16 mouse cellular contexts compared by ENCODE assay signal in genomic region chr1:189707419-189707818, GRCm38 (mm10). TPM values are rescaled to one million over a fixed set of nuclear protein-coding genes. Genes with fewer than 3 reads are reported as not detected.
DNase-seq lines count a peak whose midpoint lies in the region; ATAC-seq and TF ChIP-seq lines count a peak whose summit lies in the region.
"Had no signal": no experiment of that assay in that cellular context is flagged by ENCODE, and none has a peak within 500 bp of the region (broad histone marks: within the 10 kb centered on the region; RNA-seq: fewer than 3 reads in every experiment).

No protein-coding gene starts in this region.

- no peak for DNase-seq in gastrocnemius, adult 2 months
- no peak for DNase-seq in gastrocnemius, postnatal 4 days (ENCODE audit: low spot score in 2 of 2)
- peak; percentile 26 for DNase-seq in skeletal muscle tissue, adult 2 months (ENCODE audit: low read depth, low spot score)
- no peak for DNase-seq in cerebellum, adult 11 months
- DNase-seq in lung, postnatal 36 days, result no peak
- DNase-seq in layer of hippocampus, postnatal 36 days, result no peak
- DNase-seq: cerebellum, adult 11-12 months; gastrocnemius, postnatal 14 days; layer of hippocampus, adult 9-11 months; lung, embryonic 14.5 days; right cerebral cortex, postnatal 25 days had no signal

- peaks cover 40% of the 10 kb centered on the region for H3K4me1 ChIP-seq in embryonic facial prominence, embryonic 15.5 days
- peaks cover 47% of the 10 kb centered on the region for H3K4me1 ChIP-seq in kidney, embryonic 16.5 days (ENCODE audit: insufficient read depth, low read length)
- H3K4me1 ChIP-seq: heart, embryonic 15.5 days had no signal

- H3K4me3 ChIP-seq in gastrocnemius, adult 2 months, result no peak overlapping the region
- H3K4me3 ChIP-seq in embryonic facial prominence, embryonic 15.5 days (replicated peaks), result no peak overlapping the region
- H3K4me3 ChIP-seq in kidney, embryonic 16.5 days (ENCODE audit: low read length), result no peak overlapping the region
- H3K4me3 ChIP-seq: heart, embryonic 15.5 days had no signal

- H3K4me2 ChIP-seq in embryonic facial prominence, embryonic 15.5 days (replicated peaks), result no peak overlapping the region
- H3K4me2 ChIP-seq in kidney, embryonic 16.5 days (replicated peaks; ENCODE audit: low read depth, low read length), result no peak overlapping the region
- H3K4me2 ChIP-seq: heart, embryonic 15.5 days; lung, embryonic 14.5 days had no signal

- intact Hi-C loops in gastrocnemius, adult 2 months (cut with DNase I), result no loop called here

- no peak for TF ChIP-seq CTCF in gastrocnemius, adult 2 months (IDR thresholded peaks at IDR 0.05)

- H3K9me3 ChIP-seq in embryonic facial prominence, embryonic 15.5 days (replicated peaks), result no peaks in the 10 kb centered on the region
- no peaks in the 10 kb centered on the region for H3K9me3 ChIP-seq in kidney, embryonic 16.5 days (ENCODE audit: low read length)
- H3K9me3 ChIP-seq: heart, embryonic 15.5 days had no signal

- H3K36me3 ChIP-seq in embryonic facial prominence, embryonic 15.5 days, result no peaks in the 10 kb centered on the region
- H3K36me3 ChIP-seq in kidney, embryonic 16.5 days (ENCODE audit: insufficient read depth, low read length), result no peaks in the 10 kb centered on the region
- H3K36me3 ChIP-seq: heart, embryonic 15.5 days had no signal

- H3K27ac ChIP-seq in gastrocnemius, adult 2 months, result peak overlapping the region; percentile 48; the same call in 1 of the 2 replicates
- H3K27ac ChIP-seq in embryonic facial prominence, embryonic 15.5 days (replicated peaks), result peak overlapping the region; percentile 44; the same call in 1 of the 2 replicates
- peak overlapping the region; percentile 82 for H3K27ac ChIP-seq in kidney, embryonic 16.5 days (ENCODE audit: low read length)
- H3K27ac ChIP-seq: heart, embryonic 15.5 days had no signal

- WGBS in embryonic facial prominence, embryonic 15.5 days, result 27% methylated on average over 5 of the region's 5 CpGs
- WGBS in kidney, embryonic 16.5 days, result 16% methylated on average over 5 of the region's 5 CpGs

- ATAC-seq in embryonic facial prominence, embryonic 15.5 days (ENCODE audit: insufficient number of reproducible peaks, low FRiP score, low TSS enrichment, low read depth), result no peak
- peak; percentile 88 for ATAC-seq in kidney, embryonic 16.5 days (ENCODE audit: low FRiP score, low TSS enrichment)
- ATAC-seq: forebrain, embryonic 14.5 days; hindbrain, embryonic 16.5 days had no signal

- H3K9ac ChIP-seq in embryonic facial prominence, embryonic 15.5 days, result no peak overlapping the region
- 0 out of 2 replicates have a peak overlapping the region, but pooled peaks have one; percentile 24 for H3K9ac ChIP-seq in kidney, embryonic 16.5 days (replicated peaks; ENCODE audit: low read length)
- H3K9ac ChIP-seq: heart, embryonic 15.5 days; lung, embryonic 14.5 days had no signal

- no peaks in the 10 kb centered on the region for H3K27me3 ChIP-seq in embryonic facial prominence, embryonic 15.5 days
- H3K27me3 ChIP-seq in kidney, embryonic 16.5 days (ENCODE audit: insufficient read depth, low read length), result no peaks in the 10 kb centered on the region
- H3K27me3 ChIP-seq: heart, embryonic 15.5 days had no signal

RNA-seq across cellular contexts. Expression of gene Cenpf, which starts 19.5 kb away (rescaled TPM):
- total RNA-seq in gastrocnemius, adult 2 months (2021), result under 1 TPM; 0.03 to 0.05 TPM
- 10 to 100 TPM; 15.0 to 25.3 TPM for total RNA-seq in gastrocnemius, postnatal 4 days (2021)
- polyA plus RNA-seq in embryonic facial prominence, embryonic 15.5 days (2015; fragmentation: Nextera tagmentation; extraction: Ambion mirVana), result 64.0 and 66.9 TPM in 2 replicates
- 65.4 and 87.1 TPM in 2 replicates for polyA plus RNA-seq in kidney, embryonic 16.5 days (2015; fragmentation: Nextera tagmentation; extraction: Ambion mirVana)
- total RNA-seq in layer of hippocampus, postnatal 36 days (2021), result 1 to 10 TPM; 1.2 to 1.9 TPM

RNA-seq across cellular contexts. Expression of gene Ptpn14, which starts 20.6 kb away (rescaled TPM):
- 10 to 100 TPM in 1 of 2 experiments, 1 to 10 TPM in 1; 9.3 to 15.1 TPM for total RNA-seq in gastrocnemius, adult 2 months (2021)
- total RNA-seq in gastrocnemius, postnatal 4 days (2021), result 10 to 100 TPM; 19.7 to 22.1 TPM
- polyA plus RNA-seq in embryonic facial prominence, embryonic 15.5 days (2015; fragmentation: Nextera tagmentation; extraction: Ambion mirVana), result 10.7 and 10.8 TPM in 2 replicates
- polyA plus RNA-seq in kidney, embryonic 16.5 days (2015; fragmentation: Nextera tagmentation; extraction: Ambion mirVana), result 16.1 and 17.0 TPM in 2 replicates
- 10 to 100 TPM; 12.2 to 12.4 TPM for total RNA-seq in layer of hippocampus, postnatal 36 days (2021)

Comparison
In these comparisons a context has a peak if more than half of its experiments do, and no peak if none do; other contexts are left out.
1. RNA of gene Cenpf, which starts 19.5 kb away (total RNA-seq): 15.0 to 25.3 TPM in gastrocnemius, postnatal 4 days; 1.2 to 1.9 TPM in layer of hippocampus, postnatal 36 days and 0.03 to 0.05 TPM in gastrocnemius, adult 2 months; every median in the first group is over 4 times any median in the second.
2. Peak in every context shown above with its lines, with median percentiles within 50 percentile points of each other: H3K27ac ChIP-seq.